Mouse (Mus musculus): ENCODE data around the gene Gm49387.

DNA sequence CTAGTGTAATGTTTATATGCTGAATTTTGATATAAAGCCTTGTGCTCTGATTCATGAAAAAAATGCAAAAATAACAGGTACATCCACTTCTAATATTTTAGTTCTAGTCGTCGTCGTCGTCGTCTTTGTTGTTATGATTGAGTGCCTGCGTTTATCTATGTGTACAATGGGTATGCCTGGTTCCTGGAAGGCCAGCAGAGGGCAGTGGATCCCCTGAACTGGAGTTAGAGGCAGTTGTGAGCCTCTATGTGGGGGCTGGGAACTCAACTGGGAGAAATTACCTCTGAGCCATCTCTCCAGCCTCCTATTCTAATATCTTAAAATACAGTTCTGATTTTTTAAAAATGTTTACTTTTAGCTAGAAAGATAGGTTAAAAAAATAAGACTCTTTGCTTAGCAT, 35.2 kb downstream of the Gm49387 start:
- TF ChIP-seq CTCF (IDR thresholded peaks at IDR 0.05; ENCODE audit: extremely low read depth, insufficient read depth, low read length) (0 out of 2 replicates have a peak, but pooled peaks have one; percentile 7), POLR2A (IDR thresholded peaks at IDR 0.05; ENCODE audit: extremely low read depth, insufficient read depth, low read length) (no peak)
